Mouse (Mus musculus): ENCODE results near the gene Ing3. TPM values are rescaled to one million over a fixed set of nuclear protein-coding genes. Genes with fewer than 3 reads are reported as not detected.

Gene Ing3
- total RNA-seq (2022) = 1 to 10 TPM; 4.5 to 9.4 (median 6.3) TPM

DNA sequence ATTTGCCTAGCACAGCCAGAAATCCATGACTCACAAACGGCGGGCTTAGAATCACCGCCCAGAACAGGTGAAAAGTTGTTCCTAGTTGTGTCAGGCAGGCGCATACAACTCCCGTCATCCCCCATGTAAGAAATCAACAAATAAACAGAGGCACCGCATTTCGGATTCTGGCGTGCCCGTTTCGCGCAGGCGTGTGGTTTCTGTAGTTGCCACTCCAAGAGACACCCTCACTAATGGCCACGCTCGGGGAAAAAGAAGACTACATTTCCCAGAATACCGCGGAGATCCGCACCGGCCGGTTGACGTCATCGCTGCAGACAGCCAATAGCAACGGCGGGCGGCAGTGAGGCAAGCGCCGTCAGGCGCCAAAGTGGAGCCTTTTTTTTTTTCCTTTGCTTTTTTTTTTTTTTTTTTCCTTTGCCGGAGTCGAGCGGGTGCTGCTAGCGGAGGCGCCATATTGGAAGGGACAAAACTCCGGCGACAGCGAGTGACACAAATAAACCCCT, at the start of gene Ing3:
Gene Ing3, plus strand, starts transcription at position 346 of the 506 bp plus-strand sequence.
- DNase-seq (ENCODE audit: low spot score in 2 of 2) = peak; percentile 97 to 98

DNA sequence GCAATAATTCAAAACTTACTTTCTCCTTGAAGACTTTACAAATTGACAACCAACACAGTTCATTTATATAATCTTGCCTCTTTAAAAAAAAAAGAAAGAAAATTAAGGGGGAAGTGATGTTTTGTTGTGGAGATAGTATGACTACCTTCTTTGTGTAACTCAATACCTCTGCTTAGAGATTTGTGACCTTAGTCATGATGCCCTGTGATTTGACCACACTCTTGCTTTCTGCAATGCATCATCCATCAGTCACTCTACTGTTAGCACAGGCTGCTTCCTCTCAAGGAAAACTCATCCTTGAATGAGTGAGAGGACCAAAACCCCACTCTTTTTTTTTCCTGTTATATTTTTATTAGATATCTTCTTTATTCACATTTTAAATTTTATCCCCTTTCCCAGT, 39.7 kb upstream of the Ing3 start:
- no peak for DNase-seq (ENCODE audit: low spot score in 2 of 2)

DNA sequence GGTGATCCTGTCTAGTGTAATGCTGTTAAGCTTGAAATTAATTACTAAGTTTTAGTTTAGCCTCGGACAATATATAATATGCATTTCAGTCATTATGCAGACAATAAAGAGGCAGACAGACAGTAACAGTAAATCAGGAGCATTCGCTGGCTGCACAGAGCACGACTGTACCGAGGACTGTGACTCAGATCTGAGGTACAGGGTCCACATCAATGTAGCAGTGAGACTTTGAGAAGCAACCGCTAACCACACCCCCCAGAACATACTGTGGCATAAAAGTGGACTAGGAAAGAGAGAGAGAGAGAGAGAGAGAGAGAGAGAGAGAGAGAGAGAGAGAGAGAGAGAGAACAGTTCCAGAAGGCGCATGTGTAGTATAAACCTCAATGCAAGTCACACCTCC, 38.6 kb upstream of the Ing3 start:
- no peak for DNase-seq (ENCODE audit: low spot score in 2 of 2)

DNA sequence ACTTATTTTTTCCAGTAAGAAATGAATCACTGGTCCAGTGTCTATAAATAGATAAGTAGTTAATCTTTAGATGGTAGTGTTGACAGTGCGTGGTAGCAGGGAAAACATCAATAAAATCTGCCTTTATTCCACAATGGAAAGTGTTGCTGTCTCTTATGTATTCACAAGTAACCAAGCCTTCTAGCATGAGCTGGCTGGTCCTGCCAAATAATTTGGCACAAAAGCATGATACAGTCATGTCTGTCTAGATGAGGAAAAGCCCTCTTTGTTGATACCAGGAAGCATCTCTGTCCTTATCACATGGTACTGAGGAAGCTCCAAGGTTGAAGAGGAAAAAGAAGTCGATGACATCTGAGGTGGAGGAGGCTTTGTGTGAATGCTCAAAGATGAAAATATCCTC, 32.8 kb upstream of the Ing3 start:
- no peak for DNase-seq (ENCODE audit: low spot score in 2 of 2)

DNA sequence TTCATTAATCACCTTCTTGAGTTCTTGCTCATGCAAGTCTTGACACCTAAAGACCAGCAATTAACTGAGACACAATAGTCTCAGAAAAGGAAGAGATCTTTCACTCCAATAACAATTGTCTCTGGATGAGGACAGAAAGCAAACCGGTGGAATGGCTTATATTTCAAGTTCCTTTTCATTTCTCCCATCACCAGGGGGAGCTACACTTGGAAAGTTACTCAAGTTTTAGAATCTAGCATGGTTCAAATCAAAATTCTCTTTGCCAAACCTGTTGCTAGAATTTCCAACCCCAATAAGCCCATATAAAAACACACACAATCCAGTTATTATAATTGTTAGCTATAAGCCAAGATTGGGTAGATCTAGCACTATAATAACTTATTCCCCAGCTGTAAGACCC, 25.2 kb upstream of the Ing3 start:
- no peak for DNase-seq (ENCODE audit: low spot score in 2 of 2)

DNA sequence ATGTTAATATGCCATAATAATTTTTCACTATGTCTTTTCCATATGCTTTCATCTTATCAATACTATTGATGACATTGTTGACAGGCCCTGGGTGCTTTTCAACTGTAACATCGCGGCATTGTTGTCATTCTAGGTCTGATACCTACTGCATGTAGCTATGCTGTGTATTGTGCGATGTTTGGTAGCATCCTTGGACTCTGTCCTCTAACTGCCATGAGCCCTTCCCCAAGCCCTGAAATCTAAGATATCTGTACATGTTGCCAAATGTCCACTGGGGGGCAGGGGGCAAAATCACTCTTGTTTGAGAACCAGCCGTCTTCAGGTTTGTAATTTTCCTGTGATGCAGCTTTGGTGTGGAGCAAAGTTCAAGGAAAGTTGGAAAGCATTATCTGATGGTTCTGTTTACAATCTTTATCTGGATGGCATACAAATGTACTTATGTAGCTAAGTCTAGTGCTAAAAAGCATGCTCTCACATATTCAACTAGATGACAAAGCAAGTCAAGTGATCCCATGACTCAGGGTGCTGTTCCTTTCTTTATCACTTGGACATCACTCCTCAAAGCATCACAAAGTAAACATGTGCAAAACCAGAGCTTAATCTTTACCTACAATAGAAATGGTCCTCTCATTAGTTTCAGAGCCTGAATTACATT, 11.3 kb upstream of the Ing3 start:
- no peak for DNase-seq (ENCODE audit: low spot score in 2 of 2)

DNA sequence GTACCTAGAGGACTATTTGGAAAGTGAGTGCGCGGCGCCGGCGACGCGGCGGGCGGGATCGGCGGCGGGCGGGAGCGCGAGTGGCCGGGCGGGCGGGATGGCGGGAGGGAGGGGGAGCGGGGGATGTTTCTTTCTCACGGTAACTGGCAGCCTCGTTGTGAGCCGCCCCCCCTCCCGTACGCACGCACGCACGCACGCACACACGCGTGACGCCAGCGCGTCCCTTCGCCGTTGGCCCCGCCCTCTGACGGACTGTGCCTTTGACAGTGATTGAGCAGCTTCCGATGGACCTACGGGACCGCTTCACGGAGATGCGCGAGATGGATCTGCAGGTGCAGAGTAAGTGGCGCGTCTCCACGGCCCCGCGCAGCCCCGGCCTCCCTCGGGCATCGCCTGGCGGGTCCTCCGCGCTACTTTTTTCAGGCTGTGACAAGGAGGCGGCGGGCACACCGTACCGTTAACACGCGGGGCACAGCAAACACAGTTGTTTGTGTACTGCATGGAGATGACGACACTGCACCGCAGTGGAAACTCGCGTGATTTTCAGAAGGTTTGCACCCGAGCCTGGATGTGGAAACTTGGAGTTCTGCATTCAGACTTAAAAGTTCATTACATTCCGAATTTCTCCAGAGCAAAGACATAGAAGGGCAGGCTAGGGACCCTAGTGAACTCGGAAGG, 539 bp downstream of the Ing3 start:
- DNase-seq (ENCODE audit: low spot score in 2 of 2) = peak; percentile 96

DNA sequence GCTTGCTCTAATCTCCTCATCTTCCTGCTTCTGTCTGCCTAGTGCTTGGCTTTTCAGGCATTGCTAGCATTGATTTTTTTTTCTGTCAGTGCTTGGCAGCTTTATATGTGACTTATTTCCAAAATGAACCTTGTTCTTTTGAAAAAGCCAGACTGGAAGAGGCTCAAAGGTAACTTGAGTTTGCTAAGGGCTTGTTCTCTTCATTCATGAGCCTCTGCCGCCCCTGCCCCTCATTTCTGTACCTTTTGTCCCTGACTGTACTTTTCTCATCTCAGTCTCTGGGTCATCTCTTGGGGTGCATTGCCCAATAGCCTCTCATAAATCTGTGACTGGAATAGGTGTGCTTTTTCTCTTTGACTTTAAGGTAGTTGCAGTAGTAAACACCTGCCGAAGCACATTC, 1.3 kb downstream of the Ing3 start:
- DNase-seq (ENCODE audit: low spot score in 2 of 2) = no peak

DNA sequence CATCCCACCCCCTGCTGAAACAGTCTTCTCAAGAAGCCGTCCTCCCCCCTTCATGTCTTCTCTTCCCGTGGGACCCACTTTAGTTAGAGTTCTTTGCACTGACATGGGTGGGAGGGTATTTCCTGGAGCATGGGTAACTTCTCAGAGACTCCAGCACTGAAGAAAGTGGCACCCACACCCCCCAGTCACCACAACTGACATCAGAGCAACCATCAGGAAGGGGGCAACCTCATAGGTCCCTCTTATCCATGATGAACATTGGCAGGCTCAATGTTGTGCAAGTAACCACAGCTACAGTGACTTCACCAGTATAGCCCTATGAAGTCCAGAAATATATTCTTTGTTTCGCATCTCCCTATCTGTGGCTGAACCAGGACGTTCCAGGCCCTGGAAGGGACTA, 6.1 kb downstream of the Ing3 start:
- DNase-seq (ENCODE audit: low spot score in 2 of 2) = no peak

DNA sequence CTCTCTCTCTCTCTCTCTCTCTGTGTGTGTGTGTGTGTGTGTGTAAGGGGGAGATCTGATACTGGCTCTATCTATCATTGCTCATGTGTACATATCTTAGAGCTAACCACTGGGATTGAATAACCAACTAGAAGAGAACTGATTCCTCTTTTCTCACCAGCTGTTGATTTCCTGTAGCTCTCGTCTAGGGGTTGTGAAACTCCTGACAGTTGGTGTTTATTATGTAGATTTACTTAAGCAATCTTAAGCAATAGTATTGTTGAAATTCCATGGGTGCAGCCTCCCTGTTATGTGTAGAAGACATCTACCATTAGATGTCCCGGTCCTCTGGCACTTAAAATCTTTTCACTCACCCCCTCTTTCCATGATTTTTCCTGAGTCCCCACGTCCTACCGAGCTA, 9.6 kb downstream of the Ing3 start:
- DNase-seq (ENCODE audit: low spot score in 2 of 2) = no peak

DNA sequence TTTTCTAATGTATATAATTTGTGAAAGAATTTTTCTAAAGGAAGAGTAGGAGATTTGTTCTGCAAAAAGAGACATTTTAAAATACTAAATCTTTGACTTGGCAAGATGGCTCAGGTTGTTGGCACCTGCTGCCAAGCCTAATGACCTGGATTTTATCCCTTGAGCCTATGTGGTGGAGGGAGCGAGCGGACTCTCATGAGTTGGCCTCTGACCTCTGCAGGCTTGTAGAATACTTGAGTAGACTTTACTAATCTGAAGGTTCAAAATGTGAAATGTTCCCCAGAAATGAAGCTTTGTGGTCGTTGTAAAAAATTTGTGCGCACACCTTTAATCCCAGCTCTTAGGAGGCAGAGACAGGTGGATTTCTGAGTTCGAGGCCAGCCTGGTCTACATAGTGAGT, 10.5 kb downstream of the Ing3 start:
- DNase-seq (ENCODE audit: low spot score in 2 of 2) = no peak

DNA sequence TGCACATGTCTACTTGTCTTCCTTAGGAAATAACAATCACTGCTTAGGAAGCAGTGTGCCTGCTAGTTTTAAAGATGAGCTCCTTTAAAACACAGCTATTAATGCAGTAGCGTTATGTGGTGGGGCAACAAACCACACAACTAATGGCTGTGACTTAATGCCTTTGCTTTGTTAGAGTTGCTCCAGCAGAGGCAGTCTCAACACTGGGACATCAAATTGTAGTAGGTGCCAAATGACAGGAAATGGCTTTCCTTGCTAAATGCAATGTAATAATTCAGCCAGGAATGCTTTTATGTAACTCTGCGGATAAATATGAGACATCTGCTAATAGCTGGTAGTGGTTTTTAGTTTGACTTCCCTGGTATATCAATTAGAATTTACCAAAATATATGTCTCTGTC, 28.2 kb downstream of the Ing3 start:
- DNase-seq (ENCODE audit: low spot score in 2 of 2) = no peak

DNA sequence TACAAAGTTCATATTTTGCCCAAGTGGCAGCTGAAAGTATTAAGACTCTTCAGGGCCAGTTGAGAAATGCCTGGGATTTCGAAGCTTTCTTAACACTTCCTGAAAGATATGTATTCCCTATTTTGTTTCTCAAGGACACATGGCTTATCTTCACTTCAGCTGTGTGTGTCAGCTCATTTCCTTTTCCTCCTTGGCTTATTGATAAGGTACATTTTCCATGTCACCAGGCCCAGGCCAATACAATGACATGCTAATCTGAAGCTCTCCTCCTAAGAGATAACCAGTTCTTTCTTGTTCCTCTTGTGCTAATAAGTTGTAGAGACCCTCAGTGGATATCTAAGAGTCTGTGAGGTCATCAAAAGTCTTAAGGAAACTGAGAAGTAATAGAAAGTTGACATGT, 31.7 kb downstream of the Ing3 start:
- no peak for DNase-seq (ENCODE audit: low spot score in 2 of 2)

DNA sequence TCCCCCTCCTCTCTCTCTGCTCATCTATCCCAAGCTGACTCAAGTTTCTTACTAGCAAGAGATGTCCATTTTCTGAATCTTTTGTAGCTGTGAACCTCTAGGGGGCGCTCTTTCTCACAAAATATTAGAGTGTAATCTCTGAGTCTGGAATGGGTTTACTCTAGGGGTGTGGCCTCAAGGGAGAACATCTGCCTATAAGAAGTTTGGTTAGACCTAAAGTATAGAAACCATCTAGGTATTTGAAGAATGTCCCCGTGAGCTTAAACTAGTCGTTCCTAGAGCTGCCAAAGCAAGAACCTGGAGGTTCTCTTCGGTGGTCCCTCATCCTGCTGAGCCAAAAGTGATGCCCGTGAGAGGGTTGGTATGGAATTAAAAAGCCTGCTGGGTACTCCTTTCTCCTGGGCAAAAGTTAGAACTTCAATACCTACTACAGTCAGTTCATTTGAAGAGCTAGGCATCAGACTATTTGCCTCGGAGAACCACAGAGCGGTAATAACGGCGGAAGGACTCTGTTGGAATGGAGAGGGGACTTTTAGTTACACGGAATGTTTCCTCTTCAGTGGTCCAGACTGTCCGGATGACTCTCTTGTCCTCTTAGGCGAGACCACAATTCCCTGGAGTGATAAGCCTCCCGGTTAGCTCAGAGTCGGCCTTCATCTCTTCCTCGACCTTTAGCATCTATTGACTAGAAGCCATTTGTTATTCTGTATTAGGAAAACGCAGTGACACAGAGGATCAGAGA, 35.8 kb downstream of the Ing3 start:
- DNase-seq (ENCODE audit: low spot score in 2 of 2) = peak; percentile 42 to 51

DNA sequence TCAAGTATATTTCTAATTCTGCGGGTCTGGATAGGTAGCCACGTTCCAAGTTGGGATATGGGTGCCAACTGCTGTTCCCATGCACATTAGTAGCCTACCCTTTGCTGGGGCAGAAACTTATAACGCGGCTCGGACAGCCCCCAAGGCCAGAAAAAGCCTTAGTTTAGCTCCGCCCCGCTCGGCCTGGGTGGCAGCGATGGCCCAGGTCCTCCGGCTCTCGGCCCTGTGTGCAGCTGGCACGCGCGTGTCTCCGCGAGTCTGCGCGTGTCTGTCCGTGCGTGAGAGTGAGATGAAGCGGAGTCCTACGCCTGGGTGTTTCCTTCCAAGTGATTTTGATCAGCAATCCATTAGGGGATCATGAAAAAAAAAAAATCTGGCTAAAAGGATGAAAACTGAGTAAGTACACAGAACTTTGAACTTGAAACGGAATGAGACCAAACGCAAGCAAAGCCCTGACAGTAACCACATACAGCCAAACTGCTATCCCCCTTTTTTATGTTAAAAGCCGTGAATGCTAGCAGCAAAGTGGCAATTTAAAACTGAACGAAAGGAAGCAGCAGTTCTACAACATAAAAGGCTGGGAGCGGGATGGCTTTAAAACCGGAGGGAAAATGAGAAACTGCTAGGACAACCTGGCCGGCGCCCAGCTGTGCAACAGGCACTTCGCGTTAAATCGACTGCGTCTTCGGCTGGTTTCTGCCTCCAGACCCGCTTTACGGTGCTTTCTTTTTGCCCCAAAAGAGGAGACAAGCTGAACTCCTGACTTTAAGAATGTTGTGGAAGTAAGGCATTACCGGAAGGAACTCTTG, 36.6 kb downstream of the Ing3 start, which contains the start of gene Cped1:
Gene Cped1, plus strand, starts transcription at position 185 of the 809 bp plus-strand sequence.
- peak; percentile 59 to 75 for DNase-seq (ENCODE audit: low spot score in 2 of 2)

DNA sequence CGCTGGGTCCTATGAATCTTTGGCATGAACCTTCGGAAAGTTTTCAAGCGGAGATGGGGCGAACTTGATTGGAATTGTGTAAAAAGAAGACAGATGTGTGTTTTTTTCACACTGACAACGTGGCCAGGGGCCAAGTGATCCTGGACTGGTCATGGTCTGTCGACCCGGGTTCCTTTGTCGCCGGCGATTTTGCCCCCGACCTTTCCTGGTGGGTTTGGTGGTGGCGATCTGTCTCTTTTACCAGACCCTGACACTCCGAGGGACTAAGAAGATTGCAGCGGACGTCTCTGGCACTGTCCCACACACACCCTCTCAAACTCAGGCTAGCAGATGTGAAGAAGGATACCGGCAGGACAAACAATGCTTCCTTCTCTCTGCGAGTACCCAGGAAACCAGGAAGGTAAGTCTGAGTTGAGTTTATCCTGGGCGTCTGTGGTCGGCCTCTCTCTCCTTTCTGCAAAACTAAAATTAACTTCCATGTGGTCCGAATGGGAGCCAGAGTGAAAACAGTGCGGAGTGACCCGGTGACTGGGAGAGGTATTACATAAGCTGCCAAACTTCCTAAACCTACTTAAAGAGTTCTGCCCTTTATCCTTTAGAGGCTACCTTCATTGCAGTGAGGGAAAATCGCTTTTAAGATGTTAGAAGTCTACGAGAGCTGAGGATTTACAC, 37.4 kb downstream of the Ing3 start:
- peak; percentile 32 to 45 for DNase-seq (ENCODE audit: low spot score in 2 of 2)

DNA sequence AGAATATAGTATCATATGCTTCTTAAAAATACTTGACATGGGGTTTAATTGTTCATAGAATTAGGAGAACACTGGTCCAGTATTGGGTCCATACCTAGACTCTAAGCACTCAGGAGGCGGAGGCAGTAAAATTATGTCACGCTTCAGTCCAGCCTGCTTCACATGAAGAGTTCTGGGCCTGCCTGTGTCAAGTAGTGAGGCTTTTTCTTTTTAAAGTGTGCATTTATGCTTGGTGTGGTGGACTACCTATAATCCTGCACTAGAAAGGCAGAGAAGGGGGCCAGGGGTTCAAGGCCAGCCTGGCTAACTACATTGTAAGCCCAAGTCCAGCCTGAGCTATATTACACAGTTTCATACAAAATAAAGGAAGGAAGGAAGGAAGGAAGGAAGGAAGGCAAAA, 38.2 kb downstream of the Ing3 start:
- DNase-seq (ENCODE audit: low spot score in 2 of 2) = no peak

DNA sequence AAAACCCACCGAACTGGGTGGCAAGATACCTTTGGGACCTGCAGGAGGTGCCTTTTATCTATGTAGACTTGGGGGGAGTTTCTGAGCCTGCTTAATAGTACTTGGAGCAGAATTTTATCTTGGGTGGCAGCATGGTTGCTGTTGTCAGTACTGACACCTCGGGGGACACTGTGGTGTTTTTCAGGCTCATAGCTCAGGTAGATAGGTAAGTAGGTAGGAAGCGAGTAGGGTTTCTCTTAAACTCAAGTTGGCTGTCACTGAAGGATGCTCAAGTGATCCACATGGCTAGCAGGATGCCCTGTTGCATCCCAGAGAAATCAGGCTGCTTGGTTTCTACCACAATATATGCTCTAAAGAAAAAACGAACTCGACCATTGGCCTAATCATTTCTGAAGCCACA, 38.9 kb downstream of the Ing3 start:
- DNase-seq (ENCODE audit: low spot score in 2 of 2) = no peak

DNA sequence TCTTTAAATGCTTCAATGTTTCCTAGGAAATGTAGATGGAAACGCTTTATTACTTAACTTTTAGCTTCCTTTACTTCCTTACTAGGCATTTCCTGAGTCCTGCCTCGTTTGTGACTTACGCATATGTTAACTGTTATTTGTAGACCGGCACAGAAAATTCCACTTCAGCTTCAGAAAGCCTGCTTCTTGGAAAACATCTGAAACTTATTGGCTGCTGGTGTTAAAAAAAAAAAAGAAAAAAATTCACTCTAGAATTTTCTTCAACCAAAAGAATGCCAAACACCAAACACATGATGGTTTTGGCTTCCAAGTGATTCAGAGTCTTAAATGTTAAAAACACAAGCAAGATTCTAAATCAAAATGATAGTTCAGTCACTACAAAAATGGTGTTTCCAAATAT, 39.7 kb downstream of the Ing3 start:
- no peak for DNase-seq (ENCODE audit: low spot score in 2 of 2)

DNA sequence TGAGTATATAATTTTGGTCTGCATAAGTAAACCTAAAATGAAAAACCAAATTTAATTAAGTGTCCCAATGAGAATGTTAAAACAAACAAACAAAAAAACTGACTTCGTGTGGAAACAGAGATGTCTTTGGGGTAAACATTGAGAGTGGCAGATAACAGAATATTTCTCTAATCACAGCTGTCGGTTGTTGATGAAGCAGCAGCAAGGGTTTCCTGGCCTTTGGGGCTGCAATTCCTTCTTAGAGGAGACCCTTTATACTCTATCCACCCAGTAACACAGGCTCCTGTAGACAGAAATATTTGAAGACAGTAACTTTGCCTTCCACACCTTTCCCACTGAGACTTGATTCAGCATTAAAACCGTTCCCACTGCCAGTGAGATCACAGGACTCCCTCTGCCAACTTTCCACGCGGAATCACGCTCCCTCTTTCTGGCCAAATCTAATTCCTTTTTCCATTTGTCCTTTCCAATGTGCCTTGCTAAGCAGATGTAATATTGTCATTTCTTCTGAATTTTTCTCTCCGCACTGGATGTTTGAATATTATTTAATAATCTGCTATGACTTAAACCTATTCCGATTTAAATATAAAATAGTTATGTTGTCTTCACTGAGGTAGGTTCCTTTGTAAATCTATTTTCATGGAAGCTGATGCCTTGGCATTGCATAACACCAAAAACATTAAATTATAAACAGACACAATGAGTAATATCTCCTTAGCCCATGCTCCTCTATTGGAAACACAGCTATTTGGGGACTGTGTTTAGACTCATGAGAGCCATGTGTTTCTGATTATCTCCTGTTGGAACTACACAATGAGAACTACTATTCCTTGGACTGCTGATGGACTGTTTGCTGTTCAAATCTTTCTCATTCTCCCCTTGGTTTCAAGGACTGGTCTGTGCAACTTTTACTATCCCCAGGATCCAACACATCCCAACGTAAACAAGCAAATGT, 41.1 kb downstream of the Ing3 start:
- DNase-seq (ENCODE audit: low spot score in 2 of 2) = no peak

Measured in gastrocnemius, adult 8-10 months (tissue).